8 mouse cellular contexts compared by ENCODE assay signal in the genomic region with DNA sequence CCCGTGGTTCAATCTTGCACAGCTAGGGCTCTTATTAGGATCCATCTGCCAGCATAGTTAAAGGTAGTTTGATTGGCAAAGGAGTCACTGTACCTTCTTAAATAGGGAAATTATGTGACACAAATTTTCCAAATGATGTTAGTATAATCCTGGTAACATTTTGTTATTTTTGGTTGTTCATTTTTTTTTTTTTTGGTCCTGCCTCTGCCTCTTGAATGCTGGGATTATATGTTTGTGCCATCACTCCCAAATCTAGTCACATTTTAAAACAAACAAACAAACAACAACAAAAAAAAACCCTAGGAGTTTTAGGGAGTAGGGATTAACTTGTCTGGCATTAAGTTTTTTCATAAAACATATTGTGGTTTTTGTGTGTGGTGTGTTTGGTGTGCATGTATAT. TPM values are rescaled to one million over a fixed set of nuclear protein-coding genes. Genes with fewer than 3 reads are reported as not detected.
DNase-seq lines count a peak whose midpoint lies in the region; ATAC-seq and TF ChIP-seq lines count a peak whose summit lies in the region.

A gene (minus strand): TSS at position 101 of the 400 bp plus-strand sequence.

- TF ChIP-seq POLR2A in bone marrow, adult 2 months (IDR thresholded peaks at IDR 0.05; ENCODE audit: borderline replicate concordance, control insufficient read depth, low read depth, low read length): no peak
- no peak for TF ChIP-seq POLR2A in lung, adult 2 months (IDR thresholded peaks at IDR 0.05; ENCODE audit: borderline replicate concordance, extremely low read depth, low read depth, low read length)

- H3K9ac ChIP-seq in heart, embryonic 11.5 days (ENCODE audit: low read depth, low read length): no peak within 1 kb of the TSS
- no peak within 1 kb of the TSS for H3K9ac ChIP-seq in neural tube, embryonic 14.5 days (replicated peaks; ENCODE audit: low read depth, low read length)

- H3K27me3 ChIP-seq in heart, embryonic 11.5 days (ENCODE audit: control insufficient read depth, insufficient read depth, low read length): no peaks in the 10 kb centered on the region
- no peaks in the 10 kb centered on the region for H3K27me3 ChIP-seq in neural tube, embryonic 14.5 days (ENCODE audit: control insufficient read depth, insufficient read depth, low read length)

- no peak within 1 kb of the TSS for H3K27ac ChIP-seq in bone marrow, adult 2 months (ENCODE audit: control insufficient read depth, insufficient read depth, low read depth, low read length, poor library complexity)
- H3K27ac ChIP-seq in heart, embryonic 11.5 days (ENCODE audit: low read depth, low read length): no peak within 1 kb of the TSS
- H3K27ac ChIP-seq in neural tube, embryonic 14.5 days (ENCODE audit: low read depth, low read length): no peak within 1 kb of the TSS

- no peak for TF ChIP-seq CTCF in bone marrow, adult 2 months (IDR thresholded peaks at IDR 0.05; ENCODE audit: control insufficient read depth, insufficient read depth, low read length)
- TF ChIP-seq CTCF in lung, adult 2 months (IDR thresholded peaks at IDR 0.05; ENCODE audit: insufficient read depth, low read length): no peak

- no peak within 1 kb of the TSS for H3K4me3 ChIP-seq in bone marrow, adult 2 months (replicated peaks; ENCODE audit: control insufficient read depth, low read depth, low read length)
- no peak within 1 kb of the TSS for H3K4me3 ChIP-seq in heart, embryonic 11.5 days (ENCODE audit: low read depth, low read length)
- H3K4me3 ChIP-seq in neural tube, embryonic 14.5 days (ENCODE audit: low read depth, low read length): no peak within 1 kb of the TSS
- H3K4me3 ChIP-seq in lung, adult 2 months (replicated peaks; ENCODE audit: extremely low read depth, low read depth, low read length): no peak within 1 kb of the TSS

- no peak within 1 kb of the TSS for H3K4me2 ChIP-seq in heart, embryonic 11.5 days
- no peak within 1 kb of the TSS for H3K4me2 ChIP-seq in neural tube, embryonic 14.5 days (ENCODE audit: low read depth, low read length)

- H3K4me1 ChIP-seq in bone marrow, adult 2 months (ENCODE audit: control insufficient read depth, insufficient read depth, low read length): no peaks in the 10 kb centered on the region; the same call in 1 of the 2 replicates
- H3K4me1 ChIP-seq in heart, embryonic 11.5 days (ENCODE audit: control insufficient read depth, insufficient read depth, low read length): no peaks in the 10 kb centered on the region
- H3K4me1 ChIP-seq in neural tube, embryonic 14.5 days (ENCODE audit: control insufficient read depth, insufficient read depth, low read length): 0 out of 2 replicates have a peak, but pooled peaks cover 3% of the 10 kb centered on the region
- H3K4me1 ChIP-seq in lung, adult 2 months (ENCODE audit: control insufficient read depth, insufficient read depth, low read length): no peaks in the 10 kb centered on the region; the same call in 1 of the 2 replicates

- H3K9me3 ChIP-seq in heart, embryonic 11.5 days (replicated peaks; ENCODE audit: control insufficient read depth, low read length): no peaks in the 10 kb centered on the region
- no peaks in the 10 kb centered on the region for H3K9me3 ChIP-seq in neural tube, embryonic 14.5 days (ENCODE audit: control insufficient read depth, low read length)

- 39% methylated on average over 1 of the region's 1 CpGs for WGBS in bone marrow, adult 2 months
- WGBS in heart, embryonic 11.5 days (ENCODE audit: insufficient replicate concordance): 58% methylated on average over 1 of the region's 1 CpGs
- WGBS in neural tube, embryonic 14.5 days: 77% methylated on average over 1 of the region's 1 CpGs
- 21% methylated on average over 1 of the region's 1 CpGs for WGBS in lung, adult 2 months

- no peak for ATAC-seq in heart, embryonic 11.5 days (replicated peaks; ENCODE audit: insufficient number of reproducible peaks, low FRiP score, low TSS enrichment)
- ATAC-seq in neural tube, embryonic 14.5 days (ENCODE audit: low read depth): no peak

- intact Hi-C loops in left cerebral cortex, postnatal 14 days (cut with DNase I): no loop called here

- H3K36me3 ChIP-seq in heart, embryonic 11.5 days (ENCODE audit: control insufficient read depth, insufficient read depth, low read length): no peaks in the 10 kb centered on the region
- H3K36me3 ChIP-seq in neural tube, embryonic 14.5 days (ENCODE audit: control insufficient read depth, insufficient read depth, low read length): no peaks in the 10 kb centered on the region

- no peak for DNase-seq in layer of hippocampus, adult 18-20 months (ENCODE audit: low spot score in 2 of 2)
- no peak for DNase-seq in layer of hippocampus, adult 9-10 months (ENCODE audit: low spot score)
- DNase-seq in left cerebral cortex, postnatal 14 days (ENCODE audit: low spot score in 2 of 2): no peak
- DNase-seq in frontal cortex, postnatal 14 days (ENCODE audit: low spot score in 2 of 2): no peak
- no peak for DNase-seq in lung, adult 2 months

RNA-seq across cellular contexts. Expression of the gene that starts here (rescaled TPM):
- 10 to 100 TPM; 31.8 to 32.0 TPM for total RNA-seq in layer of hippocampus, adult 18-20 months (2021)
- polyA plus RNA-seq in bone marrow, adult 2 months (2011; ENCODE audit: insufficient read depth, insufficient read length, low replicate concordance, missing spikeins): 28.4 and 29.9 TPM in 2 replicates
- 60.9 and 65.3 TPM in 2 replicates for polyA plus RNA-seq in heart, embryonic 11.5 days (2014; fragmentation: Nextera tagmentation; extraction: Ambion mirVana)
- total RNA-seq in left cerebral cortex, postnatal 14 days (2021): 10 to 100 TPM; 31.3 to 32.3 TPM
- polyA plus RNA-seq in neural tube, embryonic 14.5 days (2014; fragmentation: Nextera tagmentation; extraction: Ambion mirVana): 46.2 and 48.5 TPM in 2 replicates
- polyA plus RNA-seq in lung, adult 2 months (2012; rRNA removed): 3.5 and 6.2 TPM in 2 replicates
